ENCODE assay signal across 7 mouse cellular contexts in genomic region chr14:53637664-53638063, GRCm38 (mm10).
DNase-seq lines count a peak whose midpoint lies in the region; ATAC-seq and TF ChIP-seq lines count a peak whose summit lies in the region.
"Not testable (repeated sequence)": the region's sequence is repeated elsewhere in the genome, so short reads cannot be mapped to it uniquely, and the experiment has no call there.

No protein-coding gene starts in this region.

- H3K4me1 ChIP-seq in embryonic facial prominence, embryonic 14.5 days (ENCODE audit: control insufficient read depth, insufficient read depth, low read length); hindbrain, postnatal 0 days (ENCODE audit: insufficient read depth, low read length): not testable (repeated sequence)

- ATAC-seq in embryonic facial prominence, embryonic 14.5 days (ENCODE audit: low read depth); hindbrain, postnatal 0 days: not testable (repeated sequence)
- ATAC-seq in megakaryocyte-erythroid progenitor cell, adult 5-6 weeks (replicated peaks; ENCODE audit: low FRiP score, low TSS enrichment, poor library complexity, severe bottlenecking): peak; percentile 92

- H3K27me3 ChIP-seq in embryonic facial prominence, embryonic 14.5 days (replicated peaks; ENCODE audit: control insufficient read depth, insufficient read depth, low read length); hindbrain, postnatal 0 days (ENCODE audit: insufficient read depth, low read length): not testable (repeated sequence)

- H3K27ac ChIP-seq in embryonic facial prominence, embryonic 14.5 days (replicated peaks; ENCODE audit: low read depth, low read length); hindbrain, postnatal 0 days; left cerebral cortex, adult 2 months: not testable (repeated sequence)

- not testable (repeated sequence) for H3K36me3 ChIP-seq in embryonic facial prominence, embryonic 14.5 days (ENCODE audit: control insufficient read depth, insufficient read depth, low read length); hindbrain, postnatal 0 days (ENCODE audit: insufficient read depth, low read length)

- TF ChIP-seq POLR2A in brain, embryonic 14.5 days (IDR thresholded peaks at IDR 0.05; ENCODE audit: borderline replicate concordance, extremely low read depth, insufficient read depth, insufficient read length, poor library complexity, severe bottlenecking): not testable (repeated sequence)

- H3K4me2 ChIP-seq in embryonic facial prominence, embryonic 14.5 days (ENCODE audit: low read depth, low read length); hindbrain, postnatal 0 days (ENCODE audit: low read depth, low read length): not testable (repeated sequence)

- not testable (repeated sequence) for H3K9me3 ChIP-seq in embryonic facial prominence, embryonic 14.5 days (ENCODE audit: control insufficient read depth, low read length); hindbrain, postnatal 0 days (ENCODE audit: low read length)

- peak; percentile 41; the same call in 1 of the 2 replicates for TF ChIP-seq CTCF in brain, embryonic 14.5 days (IDR thresholded peaks at IDR 0.05; ENCODE audit: borderline replicate concordance, extremely low read depth, insufficient read depth, insufficient read length)
- TF ChIP-seq CTCF in hindbrain, postnatal 0 days (IDR thresholded peaks at IDR 0.05; ENCODE audit: low read depth): peak; percentile 53
- TF ChIP-seq CTCF in left cerebral cortex, adult 2 months (IDR thresholded peaks at IDR 0.05): peak; percentile 36

- peak; percentile 65 for DNase-seq in ES-CJ7 (ENCODE audit: low read depth, low spot score)
- peak; percentile 22 for DNase-seq in brain, embryonic 14.5 days (ENCODE audit: low read depth)
- DNase-seq in embryonic facial prominence, embryonic 14.5 days (ENCODE audit: low spot score): peak; percentile 1
- peak; percentile 23 for DNase-seq in hindbrain, postnatal 0 days (ENCODE audit: low spot score)
- not testable (repeated sequence) for DNase-seq in left cerebral cortex, adult 2 months (ENCODE audit: extremely low spot score in 1 of 2, low spot score in 2 of 2)
- DNase-seq in right cerebral cortex, postnatal 4 days: peak; percentile 3

- 71% methylated on average over 1 of the region's 1 CpGs for WGBS in embryonic facial prominence, embryonic 14.5 days
- WGBS in hindbrain, postnatal 0 days: 70% methylated on average over 1 of the region's 1 CpGs

- H3K4me3 ChIP-seq in embryonic facial prominence, embryonic 14.5 days (ENCODE audit: low read depth, low read length); hindbrain, postnatal 0 days (ENCODE audit: low read length); left cerebral cortex, adult 2 months: not testable (repeated sequence)

- intact Hi-C loops in left cerebral cortex, adult 2 months (cut with DNase I): not testable (repeated sequence)

- H3K9ac ChIP-seq in embryonic facial prominence, embryonic 14.5 days (ENCODE audit: low read depth, low read length); hindbrain, postnatal 0 days (replicated peaks; ENCODE audit: low read length): not testable (repeated sequence)
